Comparison of ENCODE assay signal across 8 mouse cellular contexts in genomic region chr17:83850458-83850857, GRCm38 (mm10). TPM values are rescaled to one million over a fixed set of nuclear protein-coding genes. Genes with fewer than 3 reads are reported as not detected.
DNase-seq lines count a peak whose midpoint lies in the region; ATAC-seq and TF ChIP-seq lines count a peak whose summit lies in the region.

No protein-coding gene starts in this region.

- H3K27ac ChIP-seq in intestine, embryonic 14.5 days (ENCODE audit: low read depth): no peak overlapping the region
- H3K27ac ChIP-seq in intestine, embryonic 16.5 days (ENCODE audit: low read length): no peak overlapping the region
- no peak overlapping the region for H3K27ac ChIP-seq in midbrain, postnatal 0 days (ENCODE audit: low read depth, low read length)

- peak; percentile 99 for DNase-seq in intestine, embryonic 14.5 days (ENCODE audit: low spot score)
- DNase-seq in gastrocnemius, postnatal 25 days: peak; percentile 61
- DNase-seq in left cerebral cortex, postnatal 36 days (ENCODE audit: low spot score in 2 of 2): peak; percentile 85 to 87
- peak; percentile 86 for DNase-seq in midbrain, postnatal 0 days (ENCODE audit: low spot score)
- peak; percentile 88 to 93 for DNase-seq in spleen, postnatal 10 days (ENCODE audit: low spot score in 2 of 2)

- intact Hi-C loops in left cerebral cortex, postnatal 36 days (cut with DNase I): loop anchor here (5.0 to 10.0 kb wide), 2 partner anchors 578 to 826 kb away; no protein-coding TSS in a partner anchor

- TF ChIP-seq CTCF in midbrain, postnatal 0 days (IDR thresholded peaks at IDR 0.05): peak; percentile 98

- no peaks in the 10 kb centered on the region for H3K27me3 ChIP-seq in intestine, embryonic 14.5 days (replicated peaks; ENCODE audit: control insufficient read depth, insufficient read depth, low read length)
- H3K27me3 ChIP-seq in intestine, embryonic 16.5 days (replicated peaks; ENCODE audit: control insufficient read depth, insufficient read depth, low read length): no peaks in the 10 kb centered on the region
- no peaks in the 10 kb centered on the region for H3K27me3 ChIP-seq in midbrain, postnatal 0 days (ENCODE audit: insufficient read depth, low read length)

- no peaks in the 10 kb centered on the region for H3K4me1 ChIP-seq in intestine, embryonic 14.5 days (replicated peaks; ENCODE audit: control insufficient read depth, insufficient read depth, low read length)
- H3K4me1 ChIP-seq in intestine, embryonic 16.5 days (ENCODE audit: control insufficient read depth, insufficient read depth, low read length): peaks cover 21% of the 10 kb centered on the region; the same call in 1 of the 2 replicates
- peaks cover 7% of the 10 kb centered on the region; the same call in 1 of the 2 replicates for H3K4me1 ChIP-seq in midbrain, postnatal 0 days (ENCODE audit: insufficient read depth, low read length)

- ATAC-seq in intestine, embryonic 14.5 days (replicated peaks; ENCODE audit: low FRiP score, low TSS enrichment, low read depth): 0 out of 2 replicates have a peak, but pooled peaks have one; percentile 37
- no peak for ATAC-seq in intestine, embryonic 16.5 days
- peak; percentile 43 for ATAC-seq in common myeloid progenitor, adult 5-6 weeks (replicated peaks; ENCODE audit: low read depth, poor library complexity, severe bottlenecking)
- ATAC-seq in inflammation-experienced regulatory T-cells, adult 6 months: peak; percentile 78
- no peak for ATAC-seq in midbrain, postnatal 0 days (ENCODE audit: low FRiP score)

- H3K9me3 ChIP-seq in intestine, embryonic 14.5 days (ENCODE audit: control insufficient read depth, low read length): no peaks in the 10 kb centered on the region
- H3K9me3 ChIP-seq in intestine, embryonic 16.5 days (ENCODE audit: control insufficient read depth, low read length): no peaks in the 10 kb centered on the region
- H3K9me3 ChIP-seq in midbrain, postnatal 0 days (ENCODE audit: low read length): no peaks in the 10 kb centered on the region

- WGBS in intestine, embryonic 14.5 days: 13% methylated on average over 9 of the region's 9 CpGs
- WGBS in intestine, embryonic 16.5 days: 16% methylated on average over 9 of the region's 9 CpGs
- 15% methylated on average over 9 of the region's 9 CpGs for WGBS in midbrain, postnatal 0 days

- H3K36me3 ChIP-seq in intestine, embryonic 14.5 days (ENCODE audit: control insufficient read depth, insufficient read depth, low read length): no peaks in the 10 kb centered on the region
- no peaks in the 10 kb centered on the region for H3K36me3 ChIP-seq in intestine, embryonic 16.5 days (ENCODE audit: control insufficient read depth, insufficient read depth, low read length)
- no peaks in the 10 kb centered on the region for H3K36me3 ChIP-seq in midbrain, postnatal 0 days (ENCODE audit: insufficient read depth, low read length)

- no peak overlapping the region for H3K4me3 ChIP-seq in intestine, embryonic 14.5 days (ENCODE audit: low read depth, low read length)
- no peak overlapping the region for H3K4me3 ChIP-seq in intestine, embryonic 16.5 days (ENCODE audit: low read length)
- H3K4me3 ChIP-seq in midbrain, postnatal 0 days (ENCODE audit: low read depth, low read length): no peak overlapping the region

- H3K9ac ChIP-seq in intestine, embryonic 14.5 days (ENCODE audit: low read length): no peak overlapping the region
- H3K9ac ChIP-seq in intestine, embryonic 16.5 days (ENCODE audit: low read depth, low read length): no peak overlapping the region
- H3K9ac ChIP-seq in midbrain, postnatal 0 days (replicated peaks; ENCODE audit: low read length, poor library complexity, severe bottlenecking): no peak overlapping the region

- 0 out of 2 replicates have a peak overlapping the region, but pooled peaks have one; percentile 4 for H3K4me2 ChIP-seq in intestine, embryonic 14.5 days (ENCODE audit: low read length)
- H3K4me2 ChIP-seq in intestine, embryonic 16.5 days (ENCODE audit: low read depth, low read length): no peak overlapping the region
- no peak overlapping the region for H3K4me2 ChIP-seq in midbrain, postnatal 0 days (ENCODE audit: low read depth, low read length, poor library complexity, severe bottlenecking)

RNA-seq across cellular contexts. Expression of gene Haao, which starts 2.7 kb away (rescaled TPM):
- 0.26 and 0.38 TPM in 2 replicates for polyA plus RNA-seq in intestine, embryonic 14.5 days (2014; fragmentation: Nextera tagmentation; extraction: Ambion mirVana)
- polyA plus RNA-seq in intestine, embryonic 16.5 days (2015; fragmentation: Nextera tagmentation; extraction: Ambion mirVana): 1.5 and 2.3 TPM in 2 replicates
- 14.6 and 40.0 TPM in 2 replicates for total RNA-seq in common myeloid progenitor, adult 5-6 weeks (2017)
- total RNA-seq in gastrocnemius, postnatal 25 days (2021): not detected
- polyA plus RNA-seq in inflammation-experienced regulatory T-cells, adult 6 months (2017; shearing (Covaris generic)): 1 to 10 TPM in 2 of 3 experiments, under 1 TPM in 1; 0.89 to 4.4 (median 1.1) TPM
- total RNA-seq in left cerebral cortex, postnatal 36 days (2021): under 1 TPM in 1 of 2 experiments, not detected in 1; 0.25 TPM
- not detected in 2 replicates for total RNA-seq in midbrain, postnatal 0 days (2014; rRNA removed)
- polyA plus RNA-seq in midbrain, postnatal 0 days (2015; fragmentation: Nextera tagmentation; extraction: Ambion mirVana): 0.23 and 0.56 TPM in 2 replicates

Comparison
In these comparisons a context has a peak if more than half of its experiments do, and no peak if none do; other contexts are left out.
1. ATAC-seq: peak in intestine, embryonic 14.5 days (single experiment), common myeloid progenitor, adult 5-6 weeks (single experiment) and inflammation-experienced regulatory T-cells, adult 6 months (single experiment); none in intestine, embryonic 16.5 days (single experiment) and midbrain, postnatal 0 days (single experiment).
2. RNA of gene Haao, which starts 2.7 kb away (total RNA-seq): 14.6 to 40.0 TPM in common myeloid progenitor, adult 5-6 weeks; 0.25 TPM in left cerebral cortex, postnatal 36 days, not detected in midbrain, postnatal 0 days and not detected in gastrocnemius, postnatal 25 days; every median in the first group is over 10 times any median in the second.
3. Peak in every context shown above with its lines, with median percentiles within 50 percentile points of each other: DNase-seq.